Mouse (Mus musculus) stomach, postnatal 0 days (tissue): ENCODE results near the gene Gamt. TPM values are rescaled to one million over a fixed set of nuclear protein-coding genes. Genes with fewer than 3 reads are reported as not detected.

Experiments used
- ATAC-seq: fragments of 200-750 bp; cut with Nextera tagmentation; 2 replicates; pipeline ENCODE4 v1.8.0; 2017; ENCODE audit not compliant: low FRiP score, low TSS enrichment
- DNase-seq: peaks from one replicate; pipeline ENCODE4 v3.0.0-alpha.2; 2016; ENCODE audit warnings: low spot score
- H3K27ac ChIP-seq: fragments of 300-500 bp; sonication (generic); replicated peaks from 2 replicates; pipeline ENCODE4 v1.5.1; 2014; ENCODE audit warnings: mild to moderate bottlenecking, control low read depth
- H3K27me3 ChIP-seq: fragments of 300-500 bp; sonication (generic); 2 replicates; pipeline ENCODE4 v1.6.1; 2014; ENCODE audit warnings: low read length; ENCODE audit not compliant: control insufficient read depth, insufficient read depth
- H3K36me3 ChIP-seq: fragments of 300-500 bp; sonication (generic); 2 replicates; pipeline ENCODE4 v1.6.1; 2014; ENCODE audit warnings: low read length, mixed read lengths; ENCODE audit not compliant: control insufficient read depth, insufficient read depth
- H3K4me1 ChIP-seq: fragments of 300-500 bp; sonication (generic); replicated peaks from 2 replicates; pipeline ENCODE4 v1.6.1; 2014; ENCODE audit warnings: antibody characterized with exemption; ENCODE audit not compliant: control insufficient read depth, insufficient read depth
- H3K4me2 ChIP-seq: fragments of 300-500 bp; sonication (generic); replicated peaks from 2 replicates; pipeline ENCODE4 v1.6.1; 2014; ENCODE audit warnings: low read depth, mild to moderate bottlenecking, control low read depth, moderate library complexity
- H3K4me3 ChIP-seq: fragments of 300-500 bp; sonication (generic); 2 replicates; pipeline ENCODE4 v1.5.1; 2014; ENCODE audit warnings: low read depth, low read length, control low read depth
- H3K9ac ChIP-seq: fragments of 300-500 bp; sonication (generic); 2 replicates; pipeline ENCODE4 v1.6.1; 2014; ENCODE audit warnings: mild to moderate bottlenecking, low read length, control low read depth, mixed read lengths
- H3K9me3 ChIP-seq: fragments of 300-500 bp; sonication (generic); 2 replicates; pipeline ENCODE4 v1.6.1; 2016; ENCODE audit warnings: low read length; ENCODE audit not compliant: control insufficient read depth
- CTCF ChIP-seq: IDR thresholded peaks from 2 replicates; pipeline ENCODE4 v1.5.1; 2016; ENCODE audit warnings: antibody characterized with exemption, low read depth, mild to moderate bottlenecking, moderate library complexity
- EP300 ChIP-seq: optimal IDR thresholded peaks from 2 replicates; pipeline ENCODE3; 2016; ENCODE audit warnings: antibody characterized with exemption
- WGBS: fragments of 180-500 bp; shearing (Covaris S2); extraction: QIAGEN DNeasy Blood & Tissue Kit; methylation state at CpG from one replicate; pipeline ENCODE4 v1.1.7; 2014; 5-methylcytosine and 5-hydroxymethylcytosine counted together
- polyA plus RNA-seq: library from polyadenylated mRNA; unstranded; fragments of >200 nt; fragmentation: Nextera tagmentation; extraction: Ambion mirVana; gene quantifications from 2 replicates; pipeline ENCODE4 v1.2.1, GENCODE M21; 2015

The Gamt gene
- polyA plus RNA-seq, 1 experiment from 2014 or later: 16.3 TPM

DNA sequence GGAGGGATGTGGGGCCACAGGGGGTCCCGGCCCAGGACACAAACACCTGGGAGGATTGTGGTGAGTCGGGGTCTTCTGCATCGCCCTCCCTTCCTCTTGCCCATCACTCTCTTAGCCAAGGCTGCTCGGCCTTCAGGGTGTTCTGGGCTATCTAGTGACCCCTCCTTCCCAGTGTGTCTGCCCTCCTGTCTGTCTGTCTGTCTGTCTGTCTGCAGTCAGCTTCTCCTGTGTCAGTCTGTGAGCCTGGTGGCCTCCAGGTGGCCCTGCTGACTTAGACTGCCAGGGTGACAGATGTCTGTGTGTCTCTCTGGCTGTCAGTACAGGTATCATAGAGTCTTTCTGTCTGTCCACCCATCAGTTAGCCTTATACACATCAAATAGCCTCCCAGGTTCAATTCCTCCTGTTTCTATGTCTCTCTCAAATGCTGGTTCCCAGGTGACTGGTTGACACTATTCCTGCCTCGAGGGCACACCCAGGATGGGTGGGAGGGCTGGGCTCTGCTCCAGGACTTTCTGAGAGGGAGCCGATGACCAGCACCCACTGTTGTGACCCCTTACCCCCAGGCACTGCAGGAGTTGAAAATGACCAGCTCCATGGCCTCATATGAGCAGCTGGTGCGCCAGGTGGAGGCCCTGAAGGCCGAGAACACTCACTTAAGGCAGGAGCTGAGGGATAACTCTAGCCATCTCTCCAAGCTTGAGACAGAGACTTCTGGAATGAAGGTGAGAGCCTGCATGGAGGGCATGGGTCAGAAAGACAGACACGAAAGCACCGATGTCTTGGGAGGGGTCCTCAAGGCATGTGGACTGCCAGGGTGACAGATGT, 40.7 kb upstream of the Gamt start:
- DNase-seq (no peak), ATAC-seq (no peak)
- Histone ChIP-seq H3K4me3 (no peak overlapping the region), H3K4me1 (no peaks in the 10 kb centered on the region), H3K27ac (peak overlapping the region; percentile 35; the same call in 1 of the 2 replicates), H3K4me2 (no peak overlapping the region), H3K36me3 (no peaks in the 10 kb centered on the region), H3K9ac (no peak overlapping the region), H3K27me3 (peaks cover 6% of the 10 kb centered on the region), H3K9me3 (no peaks in the 10 kb centered on the region)
- TF ChIP-seq EP300 (no peak), CTCF (no peak)
- WGBS: 80% methylated on average over 10 of the region's 10 CpGs

DNA sequence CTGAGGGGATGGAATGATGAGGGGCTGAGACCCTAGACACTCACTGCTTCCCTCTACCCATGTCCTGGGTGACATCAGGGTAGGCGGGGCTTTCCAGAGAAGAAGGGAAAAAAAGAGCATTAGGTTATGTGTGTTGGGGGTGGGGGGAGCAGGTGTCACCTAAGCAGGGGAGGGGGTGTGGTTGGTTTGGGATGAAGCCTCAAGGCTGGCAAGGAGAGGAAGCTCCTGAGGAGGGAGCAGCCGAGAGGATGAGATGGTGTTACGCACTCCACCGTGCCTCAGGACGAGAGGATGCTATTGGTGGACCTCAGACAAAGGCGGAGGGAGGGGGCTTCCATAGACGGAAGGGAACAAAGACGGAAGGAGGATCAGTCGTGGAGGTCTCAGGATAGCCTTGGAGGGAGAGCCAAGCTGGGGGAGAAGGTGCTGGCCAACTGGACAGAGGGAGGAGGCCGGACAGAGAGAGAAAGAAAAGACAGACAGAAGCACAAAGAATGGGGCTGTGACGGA, 39.9 kb upstream of the Gamt start:
- Histone ChIP-seq H3K4me2 (no peak overlapping the region), H3K9ac (no peak overlapping the region), H3K27ac (no peak overlapping the region), H3K4me1 (no peaks in the 10 kb centered on the region), H3K9me3 (no peaks in the 10 kb centered on the region), H3K27me3 (peaks cover 6% of the 10 kb centered on the region), H3K4me3 (no peak overlapping the region), H3K36me3 (no peaks in the 10 kb centered on the region)
- ATAC-seq: no peak
- 36% methylated on average over 11 of the region's 11 CpGs for WGBS
- DNase-seq: no peak
- TF ChIP-seq EP300: no peak
- no peak for TF ChIP-seq CTCF

- Histone ChIP-seq H3K36me3 (no peaks in the 10 kb centered on the region), H3K9me3 (no peaks in the 10 kb centered on the region), H3K27ac (no peak overlapping the region), H3K4me2 (no peak overlapping the region), H3K27me3 (peaks cover 6% of the 10 kb centered on the region), H3K4me3 (no peak overlapping the region), H3K9ac (no peak overlapping the region), H3K4me1 (no peaks in the 10 kb centered on the region)
- TF ChIP-seq CTCF: no peak
- no peak for TF ChIP-seq EP300
- ATAC-seq: no peak
- WGBS: 56% methylated on average over 10 of the region's 10 CpGs
- DNase-seq: no peak
These were observed 39.0 kb upstream of the Gamt start for GRCm38 (mm10) chr10:80299824-80300223.

DNA sequence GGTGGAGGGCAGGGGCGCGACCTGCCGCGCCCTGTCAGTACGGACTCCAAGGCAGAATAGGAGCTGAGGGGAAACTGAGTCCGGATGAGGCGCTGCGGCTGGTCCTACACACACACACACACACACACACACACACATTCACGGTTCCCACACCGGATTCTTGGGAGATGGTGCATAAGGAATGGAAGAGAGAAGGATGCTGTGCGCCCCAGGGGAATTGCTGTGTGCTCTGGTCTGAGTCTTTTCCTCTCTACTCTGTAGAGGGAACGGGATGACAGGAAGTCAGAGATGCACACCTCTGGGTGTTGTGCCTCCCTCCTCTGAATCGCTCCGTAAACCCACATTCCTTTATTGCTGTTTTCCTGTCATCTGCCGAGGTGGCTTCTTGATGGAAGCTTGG, 38.5 kb upstream of the Gamt start:
- H3K4me2 ChIP-seq: no peak overlapping the region

GRCm38 (mm10) chr10:80298571-80299281, 37.9 kb upstream of the Gamt start:
- ATAC-seq (no peak), DNase-seq (peak; percentile 50)
- H3K4me2 ChIP-seq: no peak overlapping the region

More for the DNA sequence above, 38.5 kb upstream of the Gamt start:
- Histone ChIP-seq H3K9me3 (no peaks in the 10 kb centered on the region), H3K9ac (0 out of 2 replicates have a peak overlapping the region, but pooled peaks have one; percentile 18), H3K4me1 (no peaks in the 10 kb centered on the region), H3K36me3 (peaks cover 4% of the 10 kb centered on the region), H3K4me3 (no peak overlapping the region), H3K27ac (no peak overlapping the region), H3K27me3 (peaks cover 2% of the 10 kb centered on the region)
- TF ChIP-seq EP300 (no peak), CTCF (no peak)
- DNase-seq (no peak), ATAC-seq (no peak)
- 19% methylated on average over 15 of the region's 15 CpGs for WGBS

More at GRCm38 (mm10) chr10:80298571-80299281, 37.9 kb upstream of the Gamt start:
- Histone ChIP-seq H3K36me3 (peaks cover 8% of the 10 kb centered on the region), H3K4me3 (no peak overlapping the region), H3K4me1 (no peaks in the 10 kb centered on the region), H3K27ac (no peak overlapping the region), H3K9ac (0 out of 2 replicates have a peak overlapping the region, but pooled peaks have one; percentile 18), H3K9me3 (no peaks in the 10 kb centered on the region), H3K27me3 (no peaks in the 10 kb centered on the region; the same call in 1 of the 2 replicates)
- WGBS: 6% methylated on average over 26 of the region's 26 CpGs
- peak; percentile 39 for TF ChIP-seq CTCF
- no peak for TF ChIP-seq EP300
